Mouse (Mus musculus) stomach, embryonic 16.5 days (tissue): ENCODE data around the gene Ltb. TPM values are rescaled to one million over a fixed set of nuclear protein-coding genes. Genes with fewer than 3 reads are reported as not detected.

Source experiments
- ATAC-seq: fragments of 200-750 bp; cut with Nextera tagmentation; 2 replicates; pipeline ENCODE4 v1.8.0; 2017; ENCODE audit warnings: moderate number of reproducible peaks, moderate TSS enrichment; ENCODE audit not compliant: insufficient read depth, low FRiP score
- H3K27ac ChIP-seq: fragments of 300-500 bp; sonication (generic); 2 replicates; pipeline ENCODE4 v1.5.1; 2014; ENCODE audit warnings: low read length
- H3K27me3 ChIP-seq: fragments of 300-500 bp; sonication (generic); 2 replicates; pipeline ENCODE4 v1.6.1; 2014; ENCODE audit warnings: low read length, control low read depth, mixed read lengths; ENCODE audit not compliant: control insufficient read depth, insufficient read depth
- H3K36me3 ChIP-seq: fragments of 300-500 bp; sonication (generic); 2 replicates; pipeline ENCODE4 v1.6.1; 2014; ENCODE audit warnings: low read length; ENCODE audit not compliant: control insufficient read depth, insufficient read depth
- H3K4me1 ChIP-seq: fragments of 300-500 bp; sonication (generic); 2 replicates; pipeline ENCODE4 v1.6.1; 2014; ENCODE audit warnings: low read length, control low read depth, mixed read lengths; ENCODE audit not compliant: control insufficient read depth, insufficient read depth
- H3K4me2 ChIP-seq: fragments of 300-500 bp; sonication (generic); 2 replicates; pipeline ENCODE4 v1.6.1; 2014; ENCODE audit warnings: low read depth, low read length, mixed read lengths
- H3K4me3 ChIP-seq: fragments of 300-500 bp; sonication (generic); replicated peaks from 2 replicates; pipeline ENCODE4 v1.5.1; 2014; ENCODE audit warnings: mild to moderate bottlenecking, low read length
- H3K9ac ChIP-seq: fragments of 300-500 bp; sonication (generic); 2 replicates; pipeline ENCODE4 v1.6.1; 2014; ENCODE audit warnings: low read length
- H3K9me3 ChIP-seq: fragments of 300-500 bp; sonication (generic); replicated peaks from 2 replicates; pipeline ENCODE4 v1.6.1; 2016; ENCODE audit warnings: low read length, control low read depth; ENCODE audit not compliant: control insufficient read depth
- WGBS: fragments of 180-500 bp; shearing (Covaris S2); extraction: QIAGEN DNeasy Blood & Tissue Kit; methylation state at CpG from one replicate; pipeline ENCODE4 v1.1.7; 2014; 5-methylcytosine and 5-hydroxymethylcytosine counted together
- polyA plus RNA-seq: library from polyadenylated mRNA; unstranded; fragments of >200 nt; fragmentation: Nextera tagmentation; extraction: Ambion mirVana; gene quantifications from 2 replicates; pipeline ENCODE4 v1.2.1, GENCODE M21; 2015

Ltb gene
- polyA plus RNA-seq = 2.0 TPM in 2 replicates

DNA sequence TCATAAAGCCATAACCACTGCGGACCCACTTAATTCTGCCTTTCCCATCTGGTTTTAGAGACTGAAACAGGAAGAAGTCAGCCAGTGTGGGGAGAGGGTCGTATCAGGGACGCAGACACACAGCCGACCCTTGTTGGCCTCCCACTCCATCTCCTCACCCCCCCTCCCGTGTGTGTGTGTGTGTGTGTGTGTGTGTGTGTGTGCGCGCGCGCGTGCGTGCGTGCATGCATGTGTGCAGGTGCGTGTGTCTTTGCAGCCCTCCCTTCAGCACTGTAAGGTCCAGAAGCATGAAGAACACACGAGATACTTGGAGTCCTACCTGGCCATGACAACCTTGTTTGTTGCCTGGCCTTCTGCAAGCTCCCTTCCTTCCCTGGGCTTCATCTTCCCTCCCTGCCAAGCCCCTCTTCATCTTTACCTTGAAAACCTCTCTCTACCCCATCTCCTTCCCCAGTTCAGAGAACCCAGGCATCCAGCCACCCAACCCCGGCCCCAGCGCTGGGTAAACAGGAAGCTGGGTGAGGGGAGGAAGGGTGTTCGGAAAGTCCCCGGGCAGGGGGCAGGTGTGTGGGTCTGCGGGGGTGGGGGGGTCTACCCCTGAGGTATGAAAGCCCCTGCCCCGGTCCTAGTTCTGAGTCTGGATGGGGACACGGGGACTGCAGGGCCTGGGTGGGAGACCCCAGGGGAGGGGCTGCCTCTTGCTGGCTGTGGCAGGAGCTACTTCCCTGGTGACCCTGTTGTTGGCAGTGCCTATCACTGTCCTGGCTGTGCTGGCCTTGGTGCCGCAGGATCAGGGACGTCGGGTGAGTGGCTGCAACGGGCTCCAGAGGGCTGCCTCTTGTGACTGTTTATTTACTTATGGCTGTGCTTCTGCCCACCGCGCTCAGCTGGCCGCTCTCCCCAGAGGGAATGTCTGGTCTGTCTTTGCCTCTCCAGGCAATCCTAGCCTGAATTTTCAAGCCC, at the start of gene Ltb:
Ltb (plus strand) TSS at position 559 of the 963 bp plus-strand sequence.
- peak within 1 kb of the TSS; percentile 36; the same call in 1 of the 2 replicates for H3K9ac ChIP-seq
- peaks cover 12% of the 10 kb centered on the region for H3K27me3 ChIP-seq
- no peak for ATAC-seq
- WGBS = 49% methylated on average over 28 of the region's 28 CpGs
- H3K4me3 ChIP-seq = peak within 1 kb of the TSS; percentile 51
- H3K4me1 ChIP-seq = peaks cover 4% of the 10 kb centered on the region; the same call in 1 of the 2 replicates
- no peaks in the 10 kb centered on the region for H3K9me3 ChIP-seq
- no peaks in the 10 kb centered on the region for H3K36me3 ChIP-seq
- H3K27ac ChIP-seq = no peak within 1 kb of the TSS
- peak within 1 kb of the TSS; percentile 88 for H3K4me2 ChIP-seq

GRCm38 (mm10) chr17:35146139-35146538, 48.1 kb upstream of the Ltb start:
- Histone ChIP-seq H3K9ac (no peak overlapping the region), H3K27me3 (no peaks in the 10 kb centered on the region), H3K9me3 (no peaks in the 10 kb centered on the region), H3K27ac (no peak overlapping the region), H3K4me2 (no peak overlapping the region), H3K36me3 (peaks cover 50% of the 10 kb centered on the region), H3K4me1 (no peaks in the 10 kb centered on the region), H3K4me3 (no peak overlapping the region)
- no peak for ATAC-seq
- 89% methylated on average over 5 of the region's 5 CpGs for WGBS

GRCm38 (mm10) chr17:35147348-35147747, 46.9 kb upstream of the Ltb start:
- peaks cover 43% of the 10 kb centered on the region for H3K36me3 ChIP-seq
- H3K4me3 ChIP-seq = no peak overlapping the region
- no peaks in the 10 kb centered on the region for H3K4me1 ChIP-seq
- WGBS = 54% methylated on average over 3 of the region's 3 CpGs
- no peaks in the 10 kb centered on the region for H3K9me3 ChIP-seq
- no peak overlapping the region for H3K4me2 ChIP-seq
- ATAC-seq = no peak
- H3K27me3 ChIP-seq = no peaks in the 10 kb centered on the region
- peak overlapping the region; percentile 38; the same call in 1 of the 2 replicates for H3K27ac ChIP-seq
- no peak overlapping the region for H3K9ac ChIP-seq

DNA sequence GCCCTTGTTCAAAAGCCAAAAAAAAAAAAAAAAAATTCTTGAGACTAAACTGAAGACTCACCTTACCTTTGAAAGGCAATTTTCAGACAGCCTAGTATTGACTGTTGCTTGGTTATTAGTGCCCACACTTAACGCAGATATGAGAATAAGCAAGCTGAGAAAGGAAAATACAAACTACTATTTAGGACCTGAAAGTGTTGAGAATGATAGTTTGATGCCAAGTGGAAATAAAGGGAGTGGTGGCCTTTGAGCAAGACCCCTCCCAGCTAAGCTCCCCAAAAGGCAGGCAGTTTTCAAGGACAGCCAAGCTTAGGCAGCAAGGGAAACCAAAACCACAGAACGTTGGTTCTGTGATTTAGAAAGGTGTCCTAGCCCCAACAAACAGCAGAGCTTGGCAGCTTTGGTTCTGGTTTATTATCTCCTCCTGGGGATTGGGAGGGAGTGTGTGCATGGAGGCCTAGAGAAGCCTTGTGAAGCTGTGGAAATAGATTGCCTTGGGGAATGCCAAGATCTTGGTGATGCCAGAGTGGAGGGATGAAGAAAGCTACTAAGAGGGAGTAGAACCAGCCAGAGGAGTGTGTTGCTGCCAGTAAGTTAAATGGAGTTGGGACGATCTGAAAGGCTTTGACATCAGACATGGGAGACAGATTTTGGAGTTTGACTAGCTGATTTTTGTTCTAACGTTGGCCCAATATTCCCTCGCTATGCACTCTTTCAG, 46.2 kb upstream of the Ltb start:
- no peaks in the 10 kb centered on the region for H3K4me1 ChIP-seq
- no peak overlapping the region for H3K4me2 ChIP-seq
- H3K9me3 ChIP-seq = no peaks in the 10 kb centered on the region
- H3K9ac ChIP-seq = no peak overlapping the region
- H3K27ac ChIP-seq = no peak overlapping the region; the same call in 1 of the 2 replicates
- H3K36me3 ChIP-seq = peaks cover 42% of the 10 kb centered on the region
- no peaks in the 10 kb centered on the region for H3K27me3 ChIP-seq
- 64% methylated on average over 5 of the region's 5 CpGs for WGBS
- no peak overlapping the region for H3K4me3 ChIP-seq
- ATAC-seq = no peak

- no peaks in the 10 kb centered on the region for H3K9me3 ChIP-seq
- 89% methylated on average over 4 of the region's 4 CpGs for WGBS
- H3K27me3 ChIP-seq = no peaks in the 10 kb centered on the region
- ATAC-seq = no peak
- H3K4me2 ChIP-seq = no peak overlapping the region
- H3K4me1 ChIP-seq = no peaks in the 10 kb centered on the region
- H3K9ac ChIP-seq = no peak overlapping the region
- H3K4me3 ChIP-seq = no peak overlapping the region
- peaks cover 51% of the 10 kb centered on the region for H3K36me3 ChIP-seq
- H3K27ac ChIP-seq = no peak overlapping the region
These were observed 42.1 kb upstream of the Ltb start for GRCm38 (mm10) chr17:35152121-35152520.

GRCm38 (mm10) chr17:35153077-35153476, 41.2 kb upstream of the Ltb start:
- ATAC-seq = no peak
- Histone ChIP-seq H3K27ac (no peak overlapping the region), H3K36me3 (peaks cover 60% of the 10 kb centered on the region), H3K4me2 (no peak overlapping the region), H3K27me3 (no peaks in the 10 kb centered on the region), H3K4me1 (no peaks in the 10 kb centered on the region), H3K9ac (no peak overlapping the region), H3K4me3 (no peak overlapping the region), H3K9me3 (no peaks in the 10 kb centered on the region)
- WGBS = 89% methylated on average over 9 of the region's 9 CpGs

GRCm38 (mm10) chr17:35153931-35154330, 40.3 kb upstream of the Ltb start:
- WGBS = 81% methylated on average over 4 of the region's 4 CpGs
- no peaks in the 10 kb centered on the region for H3K9me3 ChIP-seq
- ATAC-seq = no peak
- no peak overlapping the region for H3K9ac ChIP-seq
- H3K4me1 ChIP-seq = no peaks in the 10 kb centered on the region
- no peak overlapping the region for H3K4me2 ChIP-seq
- no peaks in the 10 kb centered on the region for H3K27me3 ChIP-seq
- H3K36me3 ChIP-seq = peaks cover 68% of the 10 kb centered on the region
- no peak overlapping the region for H3K4me3 ChIP-seq
- H3K27ac ChIP-seq = no peak overlapping the region

DNA sequence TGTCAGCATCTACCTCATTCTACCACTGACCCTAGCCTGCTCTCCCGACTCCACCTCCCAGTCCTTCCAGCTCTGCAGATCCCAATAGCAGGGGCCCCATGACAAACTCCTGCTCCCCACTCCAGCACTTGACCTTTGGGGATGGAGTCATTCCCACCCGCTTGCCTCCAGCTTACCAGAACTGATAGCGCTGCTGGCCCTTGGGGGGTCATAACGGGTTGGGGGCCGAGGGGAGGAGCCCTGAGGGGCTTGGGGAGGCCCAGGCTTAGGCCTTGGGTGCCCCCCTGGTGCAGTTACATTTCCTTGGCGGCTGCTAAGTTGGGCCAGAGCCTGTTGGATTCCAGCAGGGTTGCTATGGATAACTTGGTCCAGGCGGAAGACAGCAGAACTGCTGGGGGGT, 39.6 kb upstream of the Ltb start:
- H3K9me3 ChIP-seq = no peaks in the 10 kb centered on the region
- WGBS = 86% methylated on average over 7 of the region's 7 CpGs
- no peak overlapping the region for H3K27ac ChIP-seq
- no peak overlapping the region for H3K4me3 ChIP-seq
- peaks cover 69% of the 10 kb centered on the region for H3K36me3 ChIP-seq
- H3K4me1 ChIP-seq = no peaks in the 10 kb centered on the region
- H3K9ac ChIP-seq = no peak overlapping the region
- no peak for ATAC-seq
- no peaks in the 10 kb centered on the region for H3K27me3 ChIP-seq
- H3K4me2 ChIP-seq = no peak overlapping the region

- 88% methylated on average over 12 of the region's 12 CpGs for WGBS
- Histone ChIP-seq H3K9me3 (no peaks in the 10 kb centered on the region), H3K9ac (no peak overlapping the region), H3K27ac (no peak overlapping the region), H3K27me3 (no peaks in the 10 kb centered on the region), H3K4me3 (no peak overlapping the region), H3K4me1 (no peaks in the 10 kb centered on the region), H3K36me3 (peaks cover 66% of the 10 kb centered on the region), H3K4me2 (no peak overlapping the region)
- no peak for ATAC-seq
These were observed 38.8 kb upstream of the Ltb start for GRCm38 (mm10) chr17:35155451-35155850.
